ENCODE assay signal across 16 mouse cellular contexts in genomic region chr11:28811874-28812273, GRCm38 (mm10). TPM values are rescaled to one million over a fixed set of nuclear protein-coding genes. Genes with fewer than 3 reads are reported as not detected.
DNase-seq lines count a peak whose midpoint lies in the region; ATAC-seq and TF ChIP-seq lines count a peak whose summit lies in the region.
"Had no signal": no experiment of that assay in that cellular context is flagged by ENCODE, and none has a peak within 500 bp of the region (broad histone marks: within the 10 kb centered on the region; RNA-seq: fewer than 3 reads in every experiment).

No protein-coding gene starts in this region.

- no peak overlapping the region for H3K27ac ChIP-seq in kidney, postnatal 0 days
- H3K27ac ChIP-seq: embryonic facial prominence, embryonic 10.5 days; hindbrain, embryonic 14.5 days; stomach, embryonic 15.5 days had no signal

- peak; percentile 15 for DNase-seq in kidney, postnatal 0 days (ENCODE audit: low spot score)
- no peak for DNase-seq in kidney, adult 18-20 months
- DNase-seq in right cerebral cortex, adult 18-20 months: peak; percentile 8
- no peak for DNase-seq in right cerebral cortex, postnatal 10 days (ENCODE audit: low spot score in 2 of 2)
- DNase-seq in brain, adult 2 months (ENCODE audit: low read depth, low spot score): peak; percentile 53
- peak; percentile 26 for DNase-seq in retina, embryonic 14.5 days (ENCODE audit: low spot score)
- no peak for DNase-seq in spleen, postnatal 36 days (ENCODE audit: low spot score in 2 of 2)
- DNase-seq in layer of hippocampus, postnatal 25 days (ENCODE audit: extremely low spot score in 1 of 2, low spot score in 1 of 2): no peak
- DNase-seq: adrenal gland, adult 8-10 months; cerebellum, adult 11-12 months; right cerebral cortex, postnatal 14 days had no signal

- H3K4me2 ChIP-seq in kidney, postnatal 0 days (ENCODE audit: low read length): no peak overlapping the region
- H3K4me2 ChIP-seq: hindbrain, embryonic 14.5 days; stomach, embryonic 15.5 days had no signal

- no peaks in the 10 kb centered on the region for H3K4me1 ChIP-seq in kidney, postnatal 0 days (replicated peaks; ENCODE audit: insufficient read depth, low read length)
- H3K4me1 ChIP-seq: embryonic facial prominence, embryonic 10.5 days; megakaryocyte, embryonic 14.5 days had no signal

- no peak for ATAC-seq in kidney, postnatal 0 days (replicated peaks; ENCODE audit: low FRiP score, low read depth)
- ATAC-seq: forebrain, embryonic 14.5 days had no signal

- no peak overlapping the region for H3K9ac ChIP-seq in kidney, postnatal 0 days (ENCODE audit: low read depth, low read length)
- H3K9ac ChIP-seq: hindbrain, embryonic 14.5 days; stomach, embryonic 15.5 days had no signal

- WGBS in kidney, postnatal 0 days: 83% methylated on average over 2 of the region's 2 CpGs

- H3K36me3 ChIP-seq in kidney, postnatal 0 days (ENCODE audit: insufficient read depth, low read length): no peaks in the 10 kb centered on the region
- H3K36me3 ChIP-seq: embryonic facial prominence, embryonic 10.5 days; stomach, embryonic 15.5 days had no signal

- H3K9me3 ChIP-seq in kidney, postnatal 0 days (replicated peaks; ENCODE audit: low read length): no peaks in the 10 kb centered on the region
- H3K9me3 ChIP-seq: embryonic facial prominence, embryonic 10.5 days; megakaryocyte, embryonic 14.5 days; stomach, embryonic 15.5 days had no signal

- no peaks in the 10 kb centered on the region for H3K27me3 ChIP-seq in kidney, postnatal 0 days (ENCODE audit: insufficient read depth, low read length)
- H3K27me3 ChIP-seq: megakaryocyte, embryonic 14.5 days; stomach, embryonic 15.5 days had no signal

- no peak overlapping the region for H3K4me3 ChIP-seq in kidney, postnatal 0 days (replicated peaks; ENCODE audit: low read depth, low read length)
- H3K4me3 ChIP-seq: embryonic facial prominence, embryonic 10.5 days; megakaryocyte, embryonic 14.5 days; stomach, embryonic 15.5 days had no signal

- TF ChIP-seq CTCF in kidney, postnatal 0 days (IDR thresholded peaks at IDR 0.05; ENCODE audit: low read depth): peak; percentile 61

RNA-seq across cellular contexts. Expression of gene Efemp1, which starts 41.1 kb away (rescaled TPM):
- 21.0 and 24.1 TPM in 2 replicates for polyA plus RNA-seq in kidney, postnatal 0 days (2015; fragmentation: Nextera tagmentation; extraction: Ambion mirVana)
- 1 to 10 TPM; 5.3 to 5.6 TPM for total RNA-seq in layer of hippocampus, postnatal 25 days (2021)

Comparison
In these comparisons a context has a peak if more than half of its experiments do, and no peak if none do; other contexts are left out.
1. DNase-seq: peak in kidney, postnatal 0 days (single experiment), right cerebral cortex, adult 18-20 months (single experiment), brain, adult 2 months (single experiment) and retina, embryonic 14.5 days (single experiment); none in kidney, adult 18-20 months (single experiment), right cerebral cortex, postnatal 10 days (0 of 2), spleen, postnatal 36 days (0 of 2) and layer of hippocampus, postnatal 25 days (0 of 2).